Mouse (Mus musculus): ENCODE measurements around the gene Syt3.

DNA sequence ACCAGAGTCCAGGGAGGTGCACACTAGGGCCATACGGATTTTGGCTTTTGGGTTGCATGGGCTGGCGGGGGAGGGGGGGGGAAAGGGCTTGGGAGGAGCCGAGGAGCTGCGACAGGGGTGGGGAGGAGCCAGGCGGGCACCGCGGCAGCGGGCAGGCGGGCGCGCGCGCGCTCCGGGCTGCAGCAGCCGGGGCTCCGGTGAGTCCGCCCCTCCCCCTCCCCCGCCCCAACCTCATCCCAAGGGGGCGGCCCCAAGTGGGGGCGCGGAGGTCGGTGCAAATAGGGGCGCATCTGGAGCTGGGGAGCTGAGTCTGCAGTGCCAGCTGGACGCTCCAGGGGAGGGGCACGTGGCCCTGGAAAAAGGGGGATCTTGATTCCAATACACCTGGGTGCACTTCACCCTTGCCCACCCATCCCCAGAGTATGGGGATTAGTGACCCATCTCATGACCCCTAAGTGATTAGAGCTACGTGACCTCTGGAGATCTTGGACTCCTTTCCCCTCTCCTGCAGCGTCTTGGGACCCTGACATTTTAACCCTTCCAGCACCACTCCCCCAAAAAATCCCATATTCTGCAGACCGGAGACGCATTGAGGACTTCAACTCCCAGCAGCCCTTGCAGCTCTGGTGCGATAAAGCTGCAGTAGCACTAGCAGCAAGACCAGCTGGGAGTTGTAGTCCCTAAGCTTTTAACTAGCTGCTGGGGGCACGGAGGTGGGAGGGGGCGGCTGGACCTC is at the start of gene Syt3:
- TF ChIP-seq CTCF (IDR thresholded peaks at IDR 0.05; ENCODE audit: borderline replicate concordance, extremely low read depth, insufficient read depth, insufficient read length) = no peak
- no peak for TF ChIP-seq POLR2A (IDR thresholded peaks at IDR 0.05; ENCODE audit: borderline replicate concordance, extremely low read depth, insufficient read depth, insufficient read length, poor library complexity, severe bottlenecking)
